Mouse (Mus musculus) cerebellum, postnatal 4 days (tissue): ENCODE measurements around the gene Plpp1.

ENCODE experiments used
- DNase-seq, 2 experiments: peaks; one replicate each; pipeline ENCODE4 v3.0.0; 2022; ENCODE audit warnings: low spot score in 2 of 2, mixed read lengths in 1 of 2

Gene Plpp1

DNA sequence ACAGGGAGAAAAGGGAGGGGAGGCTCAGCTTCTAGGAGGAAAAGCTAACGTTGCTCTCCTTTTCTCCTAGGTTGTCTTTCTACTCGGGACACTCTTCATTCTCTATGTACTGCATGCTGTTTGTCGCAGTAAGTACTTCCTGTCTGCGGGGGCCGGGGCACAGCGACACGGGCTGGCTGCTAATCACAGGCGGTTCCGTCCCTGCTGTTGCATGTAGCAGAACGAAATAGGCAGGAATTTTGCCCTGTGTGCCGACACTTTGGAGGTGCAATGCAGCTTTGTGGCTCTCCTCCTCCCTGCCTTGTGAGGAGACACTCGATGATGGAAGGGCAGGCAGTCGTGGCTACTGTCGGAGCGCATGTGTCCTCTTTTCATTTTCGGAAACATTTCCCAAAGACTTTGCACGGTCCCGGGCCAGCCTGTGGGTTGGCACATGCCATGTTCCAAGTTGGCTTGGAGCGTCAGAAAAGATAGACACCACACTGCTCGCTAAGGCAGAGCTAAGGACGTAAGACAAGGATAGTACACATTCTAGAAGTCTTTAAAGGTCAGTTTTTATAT is 59.1 kb downstream of the Plpp1 start:
- DNase-seq: no peak

DNA sequence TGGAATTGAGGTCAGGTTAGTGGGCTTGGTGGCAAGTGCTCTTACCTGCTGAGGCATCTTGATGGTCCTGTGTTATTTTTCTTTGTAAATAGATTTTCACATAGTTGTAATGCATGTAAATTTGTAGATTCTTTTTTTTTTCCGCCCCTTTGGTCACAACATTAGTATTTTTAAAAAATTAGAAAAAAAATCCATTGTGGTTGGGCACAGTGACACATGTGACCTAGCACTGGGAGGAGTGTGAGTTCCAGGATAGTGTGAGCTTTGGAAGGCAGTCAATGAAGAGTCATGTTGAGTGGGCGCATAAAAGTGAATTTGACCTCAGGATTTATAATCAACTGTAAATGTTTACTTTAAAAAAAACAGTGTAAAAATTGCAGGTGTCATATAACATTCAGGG is 59.8 kb downstream of the Plpp1 start:
- DNase-seq: no peak

DNA sequence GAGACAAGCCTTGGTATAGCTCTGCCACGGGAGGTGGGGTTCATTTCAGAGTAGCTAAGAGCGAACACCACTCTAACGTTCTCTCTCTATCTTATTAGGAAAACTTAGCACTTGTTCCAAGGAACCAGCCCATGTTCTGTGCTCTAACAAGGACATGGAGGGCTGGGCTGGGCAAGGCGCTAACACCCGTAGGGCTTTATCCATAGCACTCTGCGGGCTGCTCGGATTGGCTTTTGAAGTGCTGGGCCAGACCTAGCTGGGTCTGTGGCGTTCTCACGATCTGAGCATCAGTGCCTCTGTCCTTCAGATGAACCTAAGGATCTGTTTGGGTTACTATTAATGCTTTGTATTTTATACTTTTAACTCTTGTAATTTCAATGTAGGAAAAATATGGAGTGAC is 60.3 kb downstream of the Plpp1 start:
- DNase-seq: no peak

DNA sequence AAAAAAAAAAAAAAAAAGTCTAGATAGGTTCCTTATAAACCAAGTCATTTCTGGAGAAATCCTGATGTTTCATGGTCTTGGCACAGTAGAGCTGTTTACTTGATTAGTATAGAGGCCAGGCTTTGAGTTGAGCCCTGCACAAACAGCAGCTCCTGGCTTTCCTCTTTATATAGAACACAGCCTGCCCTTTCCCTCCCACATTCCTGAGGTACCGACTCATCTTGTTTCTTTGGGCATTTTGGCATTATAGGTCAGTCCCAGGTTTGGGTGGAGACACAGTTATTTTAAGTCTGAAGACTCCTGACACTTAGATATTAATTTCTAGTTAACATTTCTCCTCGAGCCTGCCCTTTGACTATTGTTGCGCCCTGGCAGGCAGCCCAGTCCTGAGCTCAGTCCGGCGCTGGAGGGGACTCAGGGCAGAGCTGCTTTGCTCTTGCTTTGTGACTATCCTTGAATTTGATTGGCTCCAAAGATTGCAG is 61.3 kb downstream of the Plpp1 start:
- DNase-seq: no peak

DNA sequence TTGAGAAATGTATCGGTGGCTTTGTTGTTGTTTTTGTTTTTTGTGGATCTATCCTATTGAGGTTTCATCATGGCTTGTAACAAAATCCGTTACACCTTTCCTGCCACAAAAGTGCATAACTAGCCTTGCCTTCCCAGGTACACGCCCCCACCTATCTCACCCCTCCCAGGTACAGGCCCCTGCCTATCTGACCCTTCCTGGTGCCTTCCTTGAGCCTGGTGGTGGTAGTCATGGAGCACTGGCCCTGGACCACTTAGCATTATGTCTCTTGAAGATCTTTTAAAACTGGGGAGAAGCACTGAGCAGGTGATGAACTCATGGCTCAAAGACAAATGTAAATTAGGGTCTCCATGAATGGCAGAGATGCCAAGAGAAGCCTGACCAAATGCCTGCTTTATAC is 61.8 kb downstream of the Plpp1 start:
- DNase-seq: no peak

DNA sequence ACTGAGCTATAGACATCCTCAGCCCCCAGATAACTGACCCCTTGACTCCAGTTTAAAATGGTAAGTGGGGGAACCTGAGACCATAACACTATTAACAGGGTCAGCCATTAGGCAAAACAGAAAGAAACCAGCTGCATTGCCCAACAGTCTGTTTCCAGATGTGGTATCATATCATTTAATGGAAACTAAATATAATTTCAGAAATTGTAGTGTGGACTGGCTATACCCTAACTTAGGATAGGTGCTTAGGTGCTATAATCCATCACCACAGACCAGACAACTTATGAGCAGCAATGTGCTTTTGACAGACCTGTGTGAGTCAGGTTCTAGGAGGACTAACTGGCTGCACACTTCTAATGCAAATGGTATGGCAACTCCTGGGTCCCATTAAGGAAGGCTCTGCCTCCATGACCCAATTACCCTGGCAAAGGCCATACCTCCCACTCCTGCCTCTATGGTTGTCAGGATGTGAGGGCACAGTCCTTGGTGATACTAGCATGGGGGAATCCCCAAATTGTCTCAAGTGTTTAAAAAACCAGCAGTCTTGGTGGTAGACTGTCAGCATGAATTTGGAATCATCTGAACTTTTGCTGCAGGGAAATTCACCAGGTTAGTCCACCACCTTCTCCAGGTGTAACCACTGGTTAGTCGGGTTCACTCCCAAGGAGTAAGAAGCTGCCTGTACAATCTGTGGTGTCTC is 62.5 kb downstream of the Plpp1 start:
- no peak for DNase-seq

DNA sequence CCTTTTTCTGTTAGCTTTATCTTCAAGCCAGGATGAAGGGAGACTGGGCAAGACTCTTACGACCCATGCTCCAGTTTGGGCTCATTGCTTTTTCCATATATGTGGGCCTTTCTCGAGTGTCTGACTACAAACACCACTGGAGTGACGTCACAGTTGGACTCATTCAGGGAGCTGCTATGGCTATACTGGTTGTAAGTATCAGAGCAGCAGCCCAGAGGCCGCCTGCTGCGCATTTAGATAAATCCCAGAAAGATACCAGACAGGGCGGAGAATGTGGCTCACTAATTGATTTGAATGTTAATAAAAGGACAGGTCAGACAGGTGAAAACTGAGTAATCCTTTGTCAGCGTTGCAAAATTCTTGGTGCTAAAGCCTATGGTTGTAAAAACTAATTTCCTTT is 66.2 kb downstream of the Plpp1 start:
- no peak for DNase-seq

DNA sequence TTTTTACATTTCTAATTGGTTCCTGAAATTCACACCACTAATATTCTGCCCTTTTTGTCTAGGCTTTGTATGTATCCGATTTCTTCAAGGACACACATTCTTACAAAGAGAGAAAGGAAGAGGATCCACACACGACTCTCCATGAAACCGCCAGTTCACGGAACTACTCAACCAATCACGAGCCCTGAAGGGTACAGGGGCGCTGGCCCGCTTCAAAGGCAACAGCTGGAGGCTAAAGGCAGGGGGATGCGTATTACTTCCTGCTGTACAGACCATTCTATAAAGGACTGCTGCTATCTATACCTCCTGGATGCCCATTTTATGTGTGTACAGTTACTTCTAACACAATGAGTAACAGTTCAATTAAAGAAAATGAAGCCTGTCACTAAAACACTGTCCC is 66.8 kb downstream of the Plpp1 start:
- no peak for DNase-seq

DNA sequence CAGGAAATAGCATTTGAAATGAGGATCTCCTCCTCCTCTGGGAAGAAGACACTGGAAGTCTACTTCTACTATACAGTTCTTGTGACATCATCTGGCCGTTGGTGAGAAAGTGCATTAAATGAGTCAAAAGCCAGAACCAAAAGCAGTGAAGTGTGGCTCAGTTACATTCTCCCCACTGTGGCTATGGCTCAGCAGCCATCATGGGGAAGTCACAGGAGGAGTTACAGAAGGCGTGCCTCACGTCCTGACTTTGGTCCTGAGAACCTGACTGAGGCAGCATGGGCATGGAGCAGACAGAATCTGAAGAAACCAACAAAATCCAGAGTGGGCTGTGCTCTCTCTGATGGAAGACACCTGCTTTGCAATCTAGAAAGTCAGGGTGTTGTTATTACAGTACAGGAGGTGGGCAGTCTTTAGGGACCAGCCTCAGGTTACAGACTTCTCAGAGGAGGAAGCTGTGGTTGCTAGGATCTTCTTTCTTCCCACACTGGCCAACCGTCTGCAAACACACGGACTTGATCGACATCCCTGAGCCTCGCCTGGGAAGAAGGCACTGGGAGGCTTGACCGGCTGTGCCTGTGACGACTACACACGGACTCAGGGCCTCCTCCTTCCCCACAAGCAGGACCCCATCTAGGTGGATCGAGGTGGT is 69.6 kb downstream of the Plpp1 start:
- no peak for DNase-seq

DNA sequence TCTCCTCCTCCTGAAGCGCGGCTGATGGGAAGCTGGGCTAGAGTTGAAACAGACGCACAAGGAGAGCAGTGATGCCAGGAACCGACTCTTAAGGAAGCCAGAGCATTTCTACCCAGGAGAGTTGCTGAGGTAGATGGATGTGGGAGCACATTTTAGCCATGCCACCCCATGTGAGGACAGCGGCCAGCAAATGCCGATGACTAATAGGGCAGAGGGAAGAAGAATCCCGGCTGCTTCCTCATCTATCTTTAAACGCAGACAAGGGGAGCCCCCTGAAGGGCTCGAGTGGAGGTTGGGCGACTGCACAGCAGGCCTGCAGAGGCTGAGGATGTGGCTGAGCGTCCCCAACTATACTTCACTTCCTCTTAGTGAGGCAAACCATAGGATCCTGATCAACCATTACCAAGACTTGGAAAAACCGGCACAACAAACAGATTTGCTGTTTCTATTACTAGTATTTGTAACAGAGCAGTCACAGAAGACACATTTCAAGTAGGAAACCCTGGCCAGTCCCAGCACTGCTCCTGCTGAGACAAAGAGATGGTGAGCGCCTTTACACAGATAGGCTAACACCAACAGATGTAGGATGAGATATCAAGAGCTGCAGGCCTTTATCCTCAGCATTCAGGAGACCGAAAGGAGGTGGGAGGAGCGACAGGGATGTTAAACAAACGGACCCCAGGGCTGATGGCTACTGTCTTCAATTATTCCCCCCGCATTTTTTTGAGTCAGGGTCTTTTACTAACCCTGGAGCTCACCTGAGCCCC is 71.1 kb downstream of the Plpp1 start:
- DNase-seq: no peak

DNA sequence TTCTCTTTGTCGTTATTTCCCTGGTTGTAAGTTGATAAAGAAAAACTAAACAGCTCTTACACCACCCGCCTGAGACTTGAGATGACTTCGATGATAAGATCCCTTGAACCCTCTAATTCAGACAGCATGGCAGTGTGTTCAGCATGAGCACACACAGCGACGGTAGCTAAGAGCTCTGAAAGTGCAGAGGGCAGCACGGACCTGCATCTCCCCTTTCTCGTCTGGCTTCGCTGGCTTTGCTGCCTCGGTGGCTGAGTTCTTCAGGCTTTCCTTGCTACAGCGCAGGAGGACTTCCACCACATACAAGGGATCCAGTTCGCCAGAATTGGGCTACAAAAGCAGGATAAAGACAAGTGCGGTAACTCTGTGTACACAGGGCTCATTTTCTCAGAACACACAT is 86.6 kb downstream of the Plpp1 start:
- DNase-seq: no peak

DNA sequence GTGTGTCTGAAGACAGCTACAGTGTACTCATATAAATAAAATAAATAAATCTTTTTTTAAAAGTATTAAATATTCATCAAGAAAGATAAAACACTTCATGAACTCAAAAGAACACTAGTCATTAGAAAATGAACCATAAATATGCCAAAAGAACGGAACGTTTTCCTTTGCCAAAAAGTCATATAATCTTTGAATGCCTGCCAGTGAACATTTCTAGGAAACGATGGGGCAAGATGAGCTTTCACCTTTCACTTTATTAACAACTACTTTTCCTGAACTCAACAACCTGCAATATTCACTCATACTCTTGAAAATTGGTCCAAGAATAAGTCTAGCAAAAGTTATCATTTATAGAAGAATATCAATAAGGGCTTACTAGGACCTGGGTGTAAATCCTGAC is 101.6 kb downstream of the Plpp1 start:
- no peak for DNase-seq

DNA sequence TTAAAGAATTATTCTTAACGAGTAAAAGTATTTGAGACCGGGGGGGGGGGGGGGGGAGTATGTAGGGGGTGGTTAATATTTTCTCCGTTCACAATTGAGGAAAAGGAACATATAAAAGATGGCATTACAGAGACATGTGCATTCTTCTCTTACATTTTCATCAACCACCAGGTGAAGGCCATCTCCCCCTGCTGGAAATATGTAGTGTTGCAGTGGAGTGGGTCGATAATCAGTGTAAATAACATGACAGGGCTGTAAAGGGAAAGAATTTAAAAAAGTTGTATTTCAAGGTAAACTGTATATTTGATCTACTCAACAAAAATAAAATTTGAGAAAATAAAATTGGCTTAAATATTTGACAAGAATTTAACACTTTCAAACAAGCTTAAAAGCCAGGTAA is 109.1 kb downstream of the Plpp1 start:
- peak in 1 of 2 experiments; percentile 36 for DNase-seq

DNA sequence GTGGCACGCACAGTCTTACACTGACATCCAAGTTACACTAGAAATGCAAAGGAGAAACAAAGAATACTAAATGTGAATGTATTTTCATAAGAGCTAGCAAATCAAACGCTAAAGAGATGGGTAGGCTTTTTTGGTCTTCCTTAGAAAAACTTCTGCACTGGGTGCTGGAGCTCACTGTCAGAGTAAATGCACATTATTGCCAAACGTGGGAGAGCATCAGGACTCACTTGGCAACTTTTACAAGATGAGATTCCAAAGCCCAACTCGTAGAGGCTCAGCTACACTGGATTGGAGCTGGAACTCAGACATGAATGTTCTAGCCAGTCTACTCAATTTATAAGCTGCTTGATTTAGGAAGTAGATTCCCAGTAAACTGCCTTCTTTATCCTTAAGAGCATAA is 109.8 kb downstream of the Plpp1 start:
- DNase-seq: no peak
